Mouse (Mus musculus) C2C12 (cell line): ENCODE measurements around the gene Maneal. TPM values are rescaled to one million over a fixed set of nuclear protein-coding genes. Genes with fewer than 3 reads are reported as not detected.

Experiments
- H3K27me3 ChIP-seq: one replicate; pipeline ENCODE4 v1.6.1; 2011; ENCODE audit not compliant: control insufficient read depth, insufficient read depth, insufficient read length
- H3K36me3 ChIP-seq: one replicate; pipeline ENCODE4 v1.6.1; 2011; ENCODE audit not compliant: control insufficient read depth, insufficient read depth
- H3K4me3 ChIP-seq: one replicate; pipeline ENCODE4 v1.5.1; 2011; ENCODE audit warnings: mild to moderate bottlenecking, control low read depth; ENCODE audit not compliant: poor library complexity, insufficient read depth, severe bottlenecking
- H3K79me2 ChIP-seq: one replicate; pipeline ENCODE4 v1.6.1; 2011; ENCODE audit not compliant: control insufficient read depth, insufficient read depth
- H3K79me3 ChIP-seq: one replicate; pipeline ENCODE4 v1.6.1; 2011; ENCODE audit warnings: low read depth, control low read depth
- H3ac ChIP-seq: one replicate; pipeline ENCODE3; 2011; ENCODE audit warnings: low read depth; ENCODE audit not compliant: control insufficient read depth, insufficient read length
- CEBPB ChIP-seq: IDR thresholded peaks from one replicate; pipeline ENCODE4 v1.6.1; 2011; ENCODE audit warnings: low read depth, mild to moderate bottlenecking, control low read depth, moderate library complexity
- CTCF ChIP-seq: IDR thresholded peaks from one replicate; pipeline ENCODE4 v1.5.1; 2011; ENCODE audit not compliant: control insufficient read depth, insufficient read depth, insufficient read length
- FOSL1 ChIP-seq: IDR thresholded peaks from one replicate; pipeline ENCODE4 v1.8.0; 2011; ENCODE audit warnings: mild to moderate bottlenecking, low read length; ENCODE audit not compliant: poor library complexity, insufficient read depth, severe bottlenecking
- MAX ChIP-seq: IDR thresholded peaks from one replicate; pipeline ENCODE4 v1.6.1; 2011; ENCODE audit warnings: mild to moderate bottlenecking, control low read depth
- MYOD1 ChIP-seq: IDR thresholded peaks from one replicate; pipeline ENCODE4 v1.6.1; 2011; ENCODE audit warnings: low read depth; ENCODE audit not compliant: control insufficient read depth, insufficient read length
- MYOG ChIP-seq: IDR thresholded peaks from one replicate; pipeline ENCODE4 v1.6.1; 2011; ENCODE audit not compliant: control insufficient read depth, insufficient read length; ENCODE audit errors: extremely low read depth
- USF1 ChIP-seq: IDR thresholded peaks from one replicate; pipeline ENCODE4 v1.6.1; 2011; ENCODE audit warnings: low read depth, mild to moderate bottlenecking, control low read depth, moderate library complexity
- polyA plus RNA-seq: library from polyadenylated mRNA; unstranded; fragments of >200 nt; fragmentation: generic; extraction: Trizol; gene quantifications from one replicate; pipeline ENCODE4 v1.2.1, GENCODE M21; 2012; ENCODE audit warnings: missing spikeins

Gene Maneal
- polyA plus RNA-seq, 1 experiment, result 0.04 TPM

DNA sequence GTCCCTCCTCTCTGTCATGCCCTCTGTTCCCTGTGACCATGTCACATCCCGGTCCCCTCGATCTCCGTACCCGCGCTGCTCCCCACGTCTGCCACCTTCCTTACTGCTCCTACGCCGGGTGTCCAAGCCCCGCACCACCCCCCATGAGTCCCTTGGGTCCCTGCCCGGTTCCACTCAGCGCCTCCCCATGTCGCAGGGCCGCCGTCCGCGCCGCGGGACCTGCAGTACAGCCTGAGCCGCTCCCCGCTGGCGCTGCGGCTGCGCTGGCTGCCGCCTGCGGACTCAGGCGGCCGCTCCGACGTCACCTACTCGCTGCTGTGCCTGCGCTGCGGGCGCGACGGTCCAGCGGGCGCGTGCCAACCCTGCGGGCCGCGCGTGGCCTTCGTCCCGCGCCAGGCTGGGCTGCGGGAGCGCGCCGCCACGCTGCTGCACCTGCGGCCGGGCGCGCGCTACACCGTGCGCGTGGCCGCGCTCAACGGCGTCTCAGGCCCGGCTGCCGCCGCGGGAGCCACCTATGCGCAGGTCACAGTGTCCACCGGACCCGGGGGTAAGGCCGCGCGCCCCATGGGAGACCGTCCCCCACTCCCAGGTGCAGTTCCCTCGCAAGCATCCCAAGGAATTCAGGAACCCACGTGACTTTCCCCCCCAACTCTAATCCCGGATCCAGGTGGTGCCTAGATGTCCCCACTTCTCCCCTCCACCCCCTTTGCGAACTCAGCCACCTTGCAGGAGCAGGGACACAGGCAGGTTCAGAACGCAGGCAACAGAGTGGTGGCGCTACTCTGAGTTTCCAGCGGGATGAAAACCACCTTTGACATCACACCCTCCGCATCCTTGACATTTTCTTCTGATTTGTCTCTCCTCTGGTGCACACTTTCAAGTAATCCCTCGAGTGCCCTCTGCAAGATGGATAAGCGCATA is 32.8 kb upstream of the Maneal start:
- no peak for TF ChIP-seq FOSL1
- no peak for TF ChIP-seq MYOG
- no peak for TF ChIP-seq MYOD1
- TF ChIP-seq CEBPB, result no peak
- no peak for TF ChIP-seq USF1
- no peak for TF ChIP-seq MAX
- no peak for TF ChIP-seq CTCF
- Histone ChIP-seq H3K79me3 (no peaks in the 10 kb centered on the region), H3K79me2 (no peaks in the 10 kb centered on the region), H3K27me3 (peaks cover 80% of the 10 kb centered on the region), H3ac (no peak overlapping the region), H3K36me3 (no peaks in the 10 kb centered on the region), H3K4me3 (no peak overlapping the region)

DNA sequence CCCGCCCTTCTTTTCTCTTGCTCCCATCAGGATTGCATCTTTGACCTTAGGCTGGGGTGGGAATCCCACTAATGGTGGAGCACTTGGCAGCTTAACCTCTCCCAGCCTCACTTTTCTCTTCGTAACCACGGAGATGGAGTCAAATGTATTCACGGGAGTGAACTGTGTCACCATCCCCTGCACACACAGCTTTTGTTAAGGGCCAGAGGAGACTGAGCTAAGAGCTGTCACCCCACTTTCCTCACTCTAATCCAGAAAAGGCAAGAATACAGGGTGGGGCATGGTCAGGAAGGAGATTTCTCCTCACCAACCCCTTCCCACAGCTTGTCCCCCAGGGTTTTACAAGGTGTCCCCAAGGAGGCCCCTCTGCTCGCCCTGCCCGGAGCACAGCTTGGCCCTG is 31.8 kb upstream of the Maneal start:
- Histone ChIP-seq H3K27me3 (peaks cover 75% of the 10 kb centered on the region), H3ac (no peak overlapping the region), H3K36me3 (no peaks in the 10 kb centered on the region), H3K79me3 (no peaks in the 10 kb centered on the region), H3K79me2 (no peaks in the 10 kb centered on the region), H3K4me3 (no peak overlapping the region)
- TF ChIP-seq CEBPB, result no peak
- no peak for TF ChIP-seq MAX
- no peak for TF ChIP-seq CTCF
- no peak for TF ChIP-seq MYOG
- TF ChIP-seq USF1, result no peak
- TF ChIP-seq MYOD1, result no peak
- TF ChIP-seq FOSL1, result no peak

DNA sequence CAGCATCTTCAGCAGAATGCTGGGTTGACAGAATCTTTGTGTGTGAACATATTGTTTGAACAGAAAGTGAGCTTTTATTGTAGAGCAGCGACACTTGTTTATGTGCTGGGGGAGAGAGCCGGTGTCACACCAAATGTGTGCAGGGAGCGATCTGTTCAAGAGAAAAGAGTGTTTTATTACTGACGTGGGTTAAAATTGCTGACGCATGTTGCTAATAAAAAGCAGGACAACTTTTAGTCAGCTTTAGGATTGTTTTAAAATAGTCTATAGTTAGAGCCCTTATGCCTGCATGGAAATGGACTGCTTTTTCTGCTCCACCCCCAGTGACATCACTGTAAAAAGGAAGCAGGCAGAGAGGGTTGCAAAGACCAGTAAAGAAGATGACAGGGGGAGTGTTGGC is 28.9 kb upstream of the Maneal start:
- H3K79me3 ChIP-seq, result no peaks in the 10 kb centered on the region
- TF ChIP-seq MYOD1 (no peak), CEBPB (no peak), USF1 (no peak), CTCF (no peak), MYOG (no peak), FOSL1 (no peak), MAX (no peak)
- H3K27me3 ChIP-seq, result peaks cover 66% of the 10 kb centered on the region
- no peak overlapping the region for H3ac ChIP-seq
- no peak overlapping the region for H3K4me3 ChIP-seq
- H3K36me3 ChIP-seq, result no peaks in the 10 kb centered on the region
- H3K79me2 ChIP-seq, result no peaks in the 10 kb centered on the region

- H3K36me3 ChIP-seq, result no peaks in the 10 kb centered on the region
- H3K79me2 ChIP-seq, result no peaks in the 10 kb centered on the region
- TF ChIP-seq CEBPB (no peak), MYOG (no peak), CTCF (no peak), USF1 (no peak), FOSL1 (no peak), MAX (no peak), MYOD1 (no peak)
- no peak overlapping the region for H3K4me3 ChIP-seq
- peaks cover 62% of the 10 kb centered on the region for H3K27me3 ChIP-seq
- no peak overlapping the region for H3ac ChIP-seq
- H3K79me3 ChIP-seq, result no peaks in the 10 kb centered on the region
Observed at GRCm38 (mm10) chr4:124889935-124890334, 28.0 kb upstream of the Maneal start.

DNA sequence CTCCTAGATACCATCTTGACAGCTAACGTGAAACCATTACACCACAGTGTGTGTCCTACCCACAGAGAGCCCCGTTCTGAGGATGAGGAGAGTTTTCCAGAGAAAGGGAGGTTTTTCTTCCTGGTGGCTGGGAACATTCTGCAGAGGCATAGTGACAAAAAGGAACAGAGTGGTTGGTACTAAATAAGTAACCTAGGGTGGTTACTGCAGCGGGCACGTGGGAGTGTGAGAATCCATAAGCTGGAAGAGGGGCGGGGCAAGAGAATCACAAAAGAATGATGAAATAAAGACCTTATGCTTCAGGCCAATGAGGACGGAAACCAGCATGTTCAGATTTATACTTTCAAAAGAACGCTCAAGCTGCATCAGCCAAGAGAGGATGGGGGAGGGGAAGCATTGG is 26.7 kb upstream of the Maneal start:
- H3K4me3 ChIP-seq, result no peak overlapping the region
- H3ac ChIP-seq, result no peak overlapping the region
- no peaks in the 10 kb centered on the region for H3K36me3 ChIP-seq
- TF ChIP-seq USF1 (no peak), MAX (no peak), MYOG (no peak), FOSL1 (no peak), CTCF (no peak), MYOD1 (no peak), CEBPB (no peak)
- peaks cover 53% of the 10 kb centered on the region for H3K27me3 ChIP-seq
- H3K79me3 ChIP-seq, result no peaks in the 10 kb centered on the region
- no peaks in the 10 kb centered on the region for H3K79me2 ChIP-seq
